Mouse (Mus musculus): Measurements from ENCODE around the gene Prr7. TPM values are rescaled to one million over a fixed set of nuclear protein-coding genes. Genes with fewer than 3 reads are reported as not detected.

The Prr7 gene
- polyA plus RNA-seq, 1 experiment: 10.8 TPM

DNA sequence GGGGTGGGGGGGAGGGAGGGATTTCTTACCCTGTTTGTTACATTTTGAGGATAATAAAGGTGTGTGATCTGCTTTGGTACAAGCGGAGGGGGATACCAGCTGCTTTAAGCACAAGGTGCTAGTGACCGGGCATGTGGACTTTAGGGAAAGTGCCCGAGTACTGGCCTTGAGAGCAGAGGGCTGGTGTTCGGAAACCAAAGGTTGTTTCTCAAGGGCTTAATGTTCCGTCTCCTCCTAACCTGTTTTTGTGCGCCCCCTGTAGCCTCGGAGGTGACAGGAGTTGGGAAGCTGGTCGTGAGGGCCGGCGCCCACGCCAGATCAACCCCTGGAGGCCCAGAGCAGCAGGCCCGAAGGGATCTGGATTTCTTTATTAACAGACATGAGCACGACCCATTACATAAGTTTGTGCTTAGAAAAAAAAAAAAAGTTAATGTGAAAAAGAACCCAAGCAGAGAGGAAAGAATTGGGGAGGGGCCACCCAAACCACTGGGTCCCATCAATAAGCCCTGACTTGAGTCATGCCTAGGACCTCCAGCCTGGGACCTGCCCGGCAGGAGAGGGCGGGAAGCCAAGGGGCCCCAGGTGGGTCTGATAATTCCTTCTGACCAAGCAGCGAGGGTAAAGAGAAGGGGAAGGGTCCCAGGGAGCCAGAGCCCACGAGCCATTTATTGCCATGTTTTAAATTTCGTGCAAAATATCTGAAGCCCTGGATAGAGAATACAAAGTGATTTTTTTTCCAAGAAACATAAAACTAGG lies 9.2 kb downstream of the Prr7 start:
- no peak for TF ChIP-seq FOSL1 (IDR thresholded peaks at IDR 0.05; ENCODE audit: insufficient read depth, low read length, poor library complexity, severe bottlenecking)
- TF ChIP-seq MAX (IDR thresholded peaks at IDR 0.05): no peak
- TF ChIP-seq CTCF (IDR thresholded peaks at IDR 0.05; ENCODE audit: control insufficient read depth, insufficient read depth, insufficient read length): no peak
- TF ChIP-seq MYOD1 (IDR thresholded peaks at IDR 0.05; ENCODE audit: control insufficient read depth, insufficient read length, low read depth): no peak
- no peak for TF ChIP-seq MYOG (IDR thresholded peaks at IDR 0.05; ENCODE audit: control insufficient read depth, extremely low read depth, insufficient read length)

DNA sequence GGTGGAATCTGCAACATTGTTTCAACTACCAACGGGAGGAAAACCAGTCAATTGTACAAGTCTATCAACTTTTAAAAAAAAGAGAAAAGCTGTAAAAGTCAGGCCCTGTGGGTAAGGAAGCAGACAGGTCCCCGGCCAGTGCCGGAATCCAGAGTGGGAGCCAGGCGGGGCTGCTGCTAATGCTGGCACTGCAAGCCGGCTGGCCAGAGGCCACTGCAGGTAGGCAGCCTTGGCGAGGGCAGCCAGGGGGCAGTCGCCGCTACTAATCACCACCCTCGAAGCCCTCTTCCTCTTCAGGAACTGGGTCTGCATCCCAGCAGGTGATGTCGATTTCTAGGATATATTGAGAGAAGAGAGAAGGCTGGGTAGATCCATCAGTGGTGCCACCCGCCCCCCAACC lies 9.9 kb downstream of the Prr7 start:
- no peak overlapping the region for H3K4me3 ChIP-seq (ENCODE audit: insufficient read depth, poor library complexity, severe bottlenecking)
- TF ChIP-seq CTCF (IDR thresholded peaks at IDR 0.05; ENCODE audit: control insufficient read depth, insufficient read depth, insufficient read length) (no peak), CEBPB (IDR thresholded peaks at IDR 0.05; ENCODE audit: low read depth) (no peak), MYOG (IDR thresholded peaks at IDR 0.05; ENCODE audit: control insufficient read depth, extremely low read depth, insufficient read length) (no peak), USF1 (IDR thresholded peaks at IDR 0.05; ENCODE audit: low read depth) (no peak), MYOD1 (IDR thresholded peaks at IDR 0.05; ENCODE audit: control insufficient read depth, insufficient read length, low read depth) (no peak), MAX (IDR thresholded peaks at IDR 0.05) (no peak), FOSL1 (IDR thresholded peaks at IDR 0.05; ENCODE audit: insufficient read depth, low read length, poor library complexity, severe bottlenecking) (no peak)
- no peaks in the 10 kb centered on the region for H3K36me3 ChIP-seq (ENCODE audit: control insufficient read depth, insufficient read depth)
- H3K79me2 ChIP-seq (ENCODE audit: control insufficient read depth, insufficient read depth): no peaks in the 10 kb centered on the region
- H3K27me3 ChIP-seq (ENCODE audit: control insufficient read depth, insufficient read depth, insufficient read length): no peaks in the 10 kb centered on the region
- H3K79me3 ChIP-seq (ENCODE audit: low read depth): no peaks in the 10 kb centered on the region
- no peak overlapping the region for H3ac ChIP-seq (ENCODE audit: control insufficient read depth, insufficient read length, low read depth)

More for the DNA sequence above, 9.2 kb downstream of the Prr7 start:
- Histone ChIP-seq H3K27me3 (ENCODE audit: control insufficient read depth, insufficient read depth, insufficient read length) (no peaks in the 10 kb centered on the region), H3ac (ENCODE audit: control insufficient read depth, insufficient read length, low read depth) (no peak overlapping the region), H3K79me2 (ENCODE audit: control insufficient read depth, insufficient read depth) (no peaks in the 10 kb centered on the region), H3K36me3 (ENCODE audit: control insufficient read depth, insufficient read depth) (no peaks in the 10 kb centered on the region), H3K79me3 (ENCODE audit: low read depth) (no peaks in the 10 kb centered on the region), H3K4me3 (ENCODE audit: insufficient read depth, poor library complexity, severe bottlenecking) (no peak overlapping the region)

DNA sequence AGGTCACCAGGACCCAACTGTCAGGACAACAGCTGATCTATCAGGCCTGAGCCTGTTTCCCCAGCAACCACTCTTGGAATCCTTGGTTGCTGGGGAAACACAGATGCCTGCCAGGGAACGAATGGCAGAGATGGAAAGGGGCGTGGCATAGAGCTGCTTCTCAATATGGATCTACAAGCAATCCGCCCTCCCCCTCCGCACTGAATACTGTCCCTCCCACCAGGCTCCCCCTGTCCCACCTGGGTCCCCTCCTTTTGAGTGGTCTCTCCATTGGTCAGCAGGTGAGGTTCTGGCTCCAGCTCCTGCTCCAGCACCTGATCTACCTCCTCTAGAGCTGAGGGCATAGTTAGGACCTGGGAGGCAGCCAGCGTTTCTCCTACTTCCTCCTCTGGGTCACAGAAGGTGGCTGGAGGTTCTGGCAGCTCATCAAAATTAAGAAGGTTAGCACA lies 10.6 kb downstream of the Prr7 start:
- Histone ChIP-seq H3K36me3 (ENCODE audit: control insufficient read depth, insufficient read depth) (no peaks in the 10 kb centered on the region), H3K27me3 (ENCODE audit: control insufficient read depth, insufficient read depth, insufficient read length) (no peaks in the 10 kb centered on the region), H3K79me3 (ENCODE audit: low read depth) (no peaks in the 10 kb centered on the region), H3K4me3 (ENCODE audit: insufficient read depth, poor library complexity, severe bottlenecking) (no peak overlapping the region), H3ac (ENCODE audit: control insufficient read depth, insufficient read length, low read depth) (no peak overlapping the region), H3K79me2 (ENCODE audit: control insufficient read depth, insufficient read depth) (no peaks in the 10 kb centered on the region)
- no peak for TF ChIP-seq MYOG (IDR thresholded peaks at IDR 0.05; ENCODE audit: control insufficient read depth, extremely low read depth, insufficient read length)
- no peak for TF ChIP-seq MAX (IDR thresholded peaks at IDR 0.05)
- TF ChIP-seq USF1 (IDR thresholded peaks at IDR 0.05; ENCODE audit: low read depth): no peak
- no peak for TF ChIP-seq MYOD1 (IDR thresholded peaks at IDR 0.05; ENCODE audit: control insufficient read depth, insufficient read length, low read depth)
- no peak for TF ChIP-seq CTCF (IDR thresholded peaks at IDR 0.05; ENCODE audit: control insufficient read depth, insufficient read depth, insufficient read length)
- no peak for TF ChIP-seq FOSL1 (IDR thresholded peaks at IDR 0.05; ENCODE audit: insufficient read depth, low read length, poor library complexity, severe bottlenecking)
- TF ChIP-seq CEBPB (IDR thresholded peaks at IDR 0.05; ENCODE audit: low read depth): no peak

DNA sequence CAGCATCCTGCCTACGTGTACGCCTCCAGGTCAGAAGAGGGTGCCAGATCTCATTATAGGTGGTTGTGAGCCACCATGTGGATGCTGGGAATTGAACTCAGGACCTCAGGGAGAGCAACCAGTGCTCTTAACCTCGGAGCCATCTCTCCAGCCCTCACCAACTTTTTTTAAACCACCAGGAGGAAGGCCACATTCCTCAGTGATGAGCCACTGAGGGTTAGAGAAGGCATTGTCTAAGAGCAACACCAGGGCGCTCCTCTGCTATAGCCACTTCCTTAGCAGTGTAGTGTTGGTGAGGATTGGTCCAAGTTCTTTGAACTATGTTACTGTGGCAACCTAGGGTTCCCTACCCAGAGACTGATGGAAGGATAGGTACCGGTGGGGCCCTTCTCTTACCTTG lies 11.7 kb downstream of the Prr7 start:
- H3ac ChIP-seq (ENCODE audit: control insufficient read depth, insufficient read length, low read depth): no peak overlapping the region
- H3K27me3 ChIP-seq (ENCODE audit: control insufficient read depth, insufficient read depth, insufficient read length): no peaks in the 10 kb centered on the region
- H3K36me3 ChIP-seq (ENCODE audit: control insufficient read depth, insufficient read depth): no peaks in the 10 kb centered on the region
- no peak overlapping the region for H3K4me3 ChIP-seq (ENCODE audit: insufficient read depth, poor library complexity, severe bottlenecking)
- no peaks in the 10 kb centered on the region for H3K79me3 ChIP-seq (ENCODE audit: low read depth)
- no peaks in the 10 kb centered on the region for H3K79me2 ChIP-seq (ENCODE audit: control insufficient read depth, insufficient read depth)
- no peak for TF ChIP-seq CEBPB (IDR thresholded peaks at IDR 0.05; ENCODE audit: low read depth)
- no peak for TF ChIP-seq FOSL1 (IDR thresholded peaks at IDR 0.05; ENCODE audit: insufficient read depth, low read length, poor library complexity, severe bottlenecking)
- TF ChIP-seq MAX (IDR thresholded peaks at IDR 0.05): no peak
- TF ChIP-seq CTCF (IDR thresholded peaks at IDR 0.05; ENCODE audit: control insufficient read depth, insufficient read depth, insufficient read length): no peak
- TF ChIP-seq MYOD1 (IDR thresholded peaks at IDR 0.05; ENCODE audit: control insufficient read depth, insufficient read length, low read depth): no peak
- no peak for TF ChIP-seq MYOG (IDR thresholded peaks at IDR 0.05; ENCODE audit: control insufficient read depth, extremely low read depth, insufficient read length)
- no peak for TF ChIP-seq USF1 (IDR thresholded peaks at IDR 0.05; ENCODE audit: low read depth)

DNA sequence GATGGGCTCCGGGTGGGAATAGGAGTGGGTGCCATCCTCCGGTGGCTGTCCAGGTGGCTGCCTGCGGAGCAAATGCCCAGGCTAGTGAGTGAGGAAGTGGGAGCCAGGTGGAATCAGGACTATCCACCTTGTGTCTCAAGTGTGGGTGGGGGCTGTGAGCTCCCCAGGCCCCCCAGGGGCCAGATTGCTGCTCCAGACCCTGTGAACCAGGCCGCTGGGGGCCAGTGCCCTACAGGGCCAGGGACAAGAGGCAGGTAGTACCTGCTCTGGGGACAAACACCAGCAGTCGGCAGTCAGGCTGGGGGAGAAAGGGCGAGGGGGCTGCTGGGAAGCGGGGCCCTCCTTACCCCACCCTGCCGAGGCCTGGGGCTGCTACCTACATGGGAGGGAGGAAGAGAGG lies 12.2 kb downstream of the Prr7 start:
- TF ChIP-seq FOSL1 (IDR thresholded peaks at IDR 0.05; ENCODE audit: insufficient read depth, low read length, poor library complexity, severe bottlenecking) (no peak), USF1 (IDR thresholded peaks at IDR 0.05; ENCODE audit: low read depth) (no peak), MAX (IDR thresholded peaks at IDR 0.05) (no peak), CTCF (IDR thresholded peaks at IDR 0.05; ENCODE audit: control insufficient read depth, insufficient read depth, insufficient read length) (no peak), CEBPB (IDR thresholded peaks at IDR 0.05; ENCODE audit: low read depth) (no peak), MYOG (IDR thresholded peaks at IDR 0.05; ENCODE audit: control insufficient read depth, extremely low read depth, insufficient read length) (no peak), MYOD1 (IDR thresholded peaks at IDR 0.05; ENCODE audit: control insufficient read depth, insufficient read length, low read depth) (no peak)

More for the DNA sequence above, 12.2 kb downstream of the Prr7 start:
- Histone ChIP-seq H3K27me3 (ENCODE audit: control insufficient read depth, insufficient read depth, insufficient read length) (no peaks in the 10 kb centered on the region), H3K4me3 (ENCODE audit: insufficient read depth, poor library complexity, severe bottlenecking) (no peak overlapping the region), H3K79me3 (ENCODE audit: low read depth) (no peaks in the 10 kb centered on the region), H3K79me2 (ENCODE audit: control insufficient read depth, insufficient read depth) (no peaks in the 10 kb centered on the region), H3K36me3 (ENCODE audit: control insufficient read depth, insufficient read depth) (no peaks in the 10 kb centered on the region), H3ac (ENCODE audit: control insufficient read depth, insufficient read length, low read depth) (no peak overlapping the region)
